ENCODE assay signal across 10 mouse cellular contexts in genomic region chr2:103390086-103390988, GRCm38 (mm10). TPM values are rescaled to one million over a fixed set of nuclear protein-coding genes. Genes with fewer than 3 reads are reported as not detected.
DNase-seq lines count a peak whose midpoint lies in the region; ATAC-seq lines count a peak whose summit lies in the region.
"Had no signal": no experiment of that assay in that cellular context is flagged by ENCODE, and none has a peak within 500 bp of the region (broad histone marks: within the 10 kb centered on the region; RNA-seq: fewer than 3 reads in every experiment).

No protein-coding gene starts in this region.

- no peak overlapping the region for H3K9ac ChIP-seq in hindbrain, embryonic 13.5 days
- H3K9ac ChIP-seq in midbrain, embryonic 11.5 days (ENCODE audit: low read length), result no peak overlapping the region
- H3K9ac ChIP-seq: limb, embryonic 15.5 days had no signal

- H3K4me3 ChIP-seq in hindbrain, embryonic 13.5 days, result no peak overlapping the region
- H3K4me3 ChIP-seq in midbrain, embryonic 11.5 days (ENCODE audit: low read depth, low read length), result no peak overlapping the region
- H3K4me3 ChIP-seq: limb, embryonic 15.5 days had no signal

- H3K27ac ChIP-seq in hindbrain, embryonic 13.5 days, result peak overlapping the region; percentile 44; the same call in 1 of the 2 replicates
- no peak overlapping the region for H3K27ac ChIP-seq in midbrain, embryonic 11.5 days (ENCODE audit: low read depth, low read length)
- H3K27ac ChIP-seq: limb, embryonic 15.5 days had no signal

- WGBS in hindbrain, embryonic 13.5 days, result 33% methylated on average over 4 of the region's 4 CpGs
- WGBS in midbrain, embryonic 11.5 days, result 43% methylated on average over 4 of the region's 4 CpGs

- peak; percentile 52; the same call in 1 of the 2 replicates for ATAC-seq in hindbrain, embryonic 13.5 days (ENCODE audit: low FRiP score)
- peak; percentile 58; the same call in 1 of the 2 replicates for ATAC-seq in midbrain, embryonic 11.5 days (ENCODE audit: low FRiP score)
- no peak for ATAC-seq in monocyte, adult 5-6 weeks (replicated peaks; ENCODE audit: insufficient number of reproducible peaks, low FRiP score, low TSS enrichment, poor library complexity, severe bottlenecking)

- H3K4me1 ChIP-seq in hindbrain, embryonic 13.5 days (replicated peaks), result peaks cover 8% of the 10 kb centered on the region
- no peaks in the 10 kb centered on the region; the same call in 1 of the 2 replicates for H3K4me1 ChIP-seq in midbrain, embryonic 11.5 days (ENCODE audit: control insufficient read depth, insufficient read depth, low read length)

- peaks cover 5% of the 10 kb centered on the region; the same call in 1 of the 2 replicates for H3K9me3 ChIP-seq in hindbrain, embryonic 13.5 days
- H3K9me3 ChIP-seq in midbrain, embryonic 11.5 days (ENCODE audit: control insufficient read depth, low read length), result no peaks in the 10 kb centered on the region
- H3K9me3 ChIP-seq: limb, embryonic 15.5 days had no signal

- no peaks in the 10 kb centered on the region for H3K27me3 ChIP-seq in hindbrain, embryonic 13.5 days
- H3K27me3 ChIP-seq in midbrain, embryonic 11.5 days (ENCODE audit: control insufficient read depth, insufficient read depth, low read length), result no peaks in the 10 kb centered on the region
- H3K27me3 ChIP-seq: limb, embryonic 15.5 days had no signal

- DNase-seq in cerebellum, adult 11 months, result peak; percentile 1
- peak; percentile 30 for DNase-seq in embryo, embryonic 10 days (ENCODE audit: low spot score)
- no peak for DNase-seq in midbrain, embryonic 11.5 days (ENCODE audit: low spot score, missing footprints)
- no peak for DNase-seq in kidney, postnatal 25 days
- DNase-seq in kidney, adult 11 months, result no peak
- no peak for DNase-seq in lung, postnatal 25 days (ENCODE audit: low spot score)

- no peak overlapping the region for H3K4me2 ChIP-seq in hindbrain, embryonic 13.5 days
- no peak overlapping the region for H3K4me2 ChIP-seq in midbrain, embryonic 11.5 days
- H3K4me2 ChIP-seq: limb, embryonic 15.5 days had no signal

- H3K36me3 ChIP-seq in hindbrain, embryonic 13.5 days, result no peaks in the 10 kb centered on the region
- no peaks in the 10 kb centered on the region for H3K36me3 ChIP-seq in midbrain, embryonic 11.5 days (ENCODE audit: control insufficient read depth, insufficient read depth, low read length)
- H3K36me3 ChIP-seq: limb, embryonic 15.5 days had no signal

RNA-seq across cellular contexts. Expression of gene Elf5, which starts 21.2 kb away (rescaled TPM):
- polyA plus RNA-seq in hindbrain, embryonic 13.5 days (2015; fragmentation: Nextera tagmentation; extraction: Ambion mirVana), result not detected in 2 replicates
- polyA plus RNA-seq in midbrain, embryonic 11.5 days (2014; fragmentation: Nextera tagmentation; extraction: Ambion mirVana), result not detected in 2 replicates
- total RNA-seq in monocyte, adult 5-6 weeks (2017), result not detected in 3 replicates
- polyA plus RNA-seq: small intestine, adult 2 months had no signal

Comparison
In these comparisons a context has a peak if more than half of its experiments do, and no peak if none do; other contexts are left out.
1. DNase-seq: peak in cerebellum, adult 11 months (single experiment) and embryo, embryonic 10 days (single experiment); none in midbrain, embryonic 11.5 days (single experiment), kidney, postnatal 25 days (0 of 2), kidney, adult 11 months (single experiment) and lung, postnatal 25 days (single experiment).